Mouse (Mus musculus): ENCODE measurements around the gene Zpbp.
A peak's percentile ranks its signal among the peaks of the same experiment; 100 is the strongest.

Zpbp gene

GRCm38 (mm10) chr11:11461635-11462560 is at the start of gene Zpbp, which contains the start of gene Spata48:
Gene Zpbp (minus strand): TSS chr11:11462408.
Gene Spata48 (plus strand): TSS chr11:11462094.
- peak; percentile 1 for DNase-seq (ENCODE audit: extremely low read depth, insufficient read length, low spot score)

GRCm38 (mm10) chr11:11509413-11509812 is 47.2 kb upstream of the Zpbp start:
- no peak for DNase-seq (ENCODE audit: extremely low read depth, insufficient read length, low spot score)

- DNase-seq (ENCODE audit: extremely low read depth, insufficient read length, low spot score) = no peak
These were observed 44.0 kb upstream of the Zpbp start for GRCm38 (mm10) chr11:11506187-11506586.

- no peak for DNase-seq (ENCODE audit: extremely low read depth, insufficient read length, low spot score)
These were observed 37.7 kb upstream of the Zpbp start for GRCm38 (mm10) chr11:11499944-11500343.

GRCm38 (mm10) chr11:11495697-11496096 is 33.5 kb upstream of the Zpbp start:
- no peak for DNase-seq (ENCODE audit: extremely low read depth, insufficient read length, low spot score)

GRCm38 (mm10) chr11:11492044-11492443 is 29.8 kb upstream of the Zpbp start:
- DNase-seq (ENCODE audit: extremely low read depth, insufficient read length, low spot score) = no peak

- DNase-seq (ENCODE audit: extremely low read depth, insufficient read length, low spot score) = no peak
These were observed 22.2 kb upstream of the Zpbp start for GRCm38 (mm10) chr11:11484378-11484777.

- no peak for DNase-seq (ENCODE audit: extremely low read depth, insufficient read length, low spot score)
These were observed 6.7 kb upstream of the Zpbp start for GRCm38 (mm10) chr11:11468924-11469323.

GRCm38 (mm10) chr11:11462561-11462890 is 318 bp upstream of the Zpbp start:
- no peak for DNase-seq (ENCODE audit: extremely low read depth, insufficient read length, low spot score)

GRCm38 (mm10) chr11:11455037-11455436 is 7.2 kb downstream of the Zpbp start:
- no peak for DNase-seq (ENCODE audit: extremely low read depth, insufficient read length, low spot score)

- DNase-seq (ENCODE audit: extremely low read depth, insufficient read length, low spot score) = no peak
These were observed 44.9 kb downstream of the Zpbp start for GRCm38 (mm10) chr11:11417356-11417755.

GRCm38 (mm10) chr11:11414188-11414587 is 48.0 kb downstream of the Zpbp start:
- DNase-seq (ENCODE audit: extremely low read depth, insufficient read length, low spot score) = no peak

- no peak for DNase-seq (ENCODE audit: extremely low read depth, insufficient read length, low spot score)
These were observed 67.5 kb downstream of the Zpbp start for GRCm38 (mm10) chr11:11394686-11395085.

- no peak for DNase-seq (ENCODE audit: extremely low read depth, insufficient read length, low spot score)
These were observed 69.0 kb downstream of the Zpbp start for GRCm38 (mm10) chr11:11393164-11393563.

- DNase-seq (ENCODE audit: extremely low read depth, insufficient read length, low spot score) = no peak
These were observed 90.9 kb downstream of the Zpbp start for GRCm38 (mm10) chr11:11371305-11371704.

GRCm38 (mm10) chr11:11283512-11283911 is 178.7 kb downstream of the Zpbp start:
- no peak for DNase-seq (ENCODE audit: extremely low read depth, insufficient read length, low spot score)

- DNase-seq (ENCODE audit: extremely low read depth, insufficient read length, low spot score) = no peak
These were observed 182.1 kb downstream of the Zpbp start for GRCm38 (mm10) chr11:11280128-11280527.

- DNase-seq (ENCODE audit: extremely low read depth, insufficient read length, low spot score) = no peak
These were observed 204.9 kb downstream of the Zpbp start for GRCm38 (mm10) chr11:11257348-11257747.

- DNase-seq (ENCODE audit: extremely low read depth, insufficient read length, low spot score) = no peak
These were observed 219.4 kb downstream of the Zpbp start for GRCm38 (mm10) chr11:11242694-11243377.

- DNase-seq (ENCODE audit: extremely low read depth, insufficient read length, low spot score) = no peak
These were observed 222.9 kb downstream of the Zpbp start for GRCm38 (mm10) chr11:11239346-11239745.

All from 3134 (cell line).